Comparison of ENCODE assay signal across 1 mouse cellular context in the genomic region with DNA sequence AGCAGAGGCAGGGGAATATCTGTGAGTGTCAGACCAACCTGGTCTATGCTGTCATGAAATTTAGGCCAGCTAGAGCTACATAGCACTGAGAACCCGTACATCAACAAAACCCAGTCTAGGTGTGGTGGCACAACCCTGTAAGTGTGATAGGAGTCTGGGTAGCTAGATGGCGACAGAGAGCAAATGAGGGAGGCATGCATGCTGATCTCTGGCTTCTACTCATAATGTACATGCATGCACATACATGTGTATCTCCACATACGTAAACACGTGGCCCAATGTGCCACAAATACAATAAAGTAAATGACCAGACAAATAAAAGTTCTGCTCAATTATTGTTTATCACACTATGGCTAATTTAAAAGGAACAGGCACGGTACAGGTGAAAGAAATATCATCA.
TF ChIP-seq lines count a peak whose summit lies in the region.

No protein-coding gene starts in this region.

TF ChIP-seq in MEL, 35 proteins besides CTCF, POLR2A, EP300 and RAD21 (continued from another document):
- TF ChIP-seq ZNF384 (IDR thresholded peaks at IDR 0.05; ENCODE audit: low read depth, low read length): no peak; the same call in 1 of the 2 replicates
- no peak for TF ChIP-seq RCOR1 (IDR thresholded peaks at IDR 0.05; ENCODE audit: low read depth, low read length)
- TF ChIP-seq MAX (IDR thresholded peaks at IDR 0.05; ENCODE audit: low read length): peak; percentile 62
- no peak for TF ChIP-seq USF1 (IDR thresholded peaks at IDR 0.05; ENCODE audit: low read depth, low read length)
- no peak for TF ChIP-seq GABPA (IDR thresholded peaks at IDR 0.05; ENCODE audit: low read depth, low read length)
- no peak for TF ChIP-seq TBP (IDR thresholded peaks at IDR 0.05; ENCODE audit: low read depth, low read length)
- no peak for TF ChIP-seq ELF1 (IDR thresholded peaks at IDR 0.05; ENCODE audit: low read depth, low read length)
- TF ChIP-seq ZC3H11A (IDR thresholded peaks at IDR 0.05; ENCODE audit: low read depth, low read length): peak; percentile 43
- no peak for TF ChIP-seq ZKSCAN1 (IDR thresholded peaks at IDR 0.05; ENCODE audit: low read depth, low read length)
- TF ChIP-seq MXI1 (IDR thresholded peaks at IDR 0.05; ENCODE audit: low read depth, low read length): no peak; the same call in 1 of the 2 replicates
- TF ChIP-seq CHD2 (IDR thresholded peaks at IDR 0.05; ENCODE audit: low read length): no peak
- no peak for TF ChIP-seq UBTF (IDR thresholded peaks at IDR 0.05; ENCODE audit: borderline replicate concordance, insufficient read depth, low read depth, low read length)
- TF ChIP-seq NELFE (IDR thresholded peaks at IDR 0.05; ENCODE audit: low read depth, low read length): no peak
- TF ChIP-seq E2F4 (IDR thresholded peaks at IDR 0.05; ENCODE audit: borderline replicate concordance, low read depth, low read length): no peak
- TF ChIP-seq MYC (IDR thresholded peaks at IDR 0.05; ENCODE audit: low read depth, low read length): peak; percentile 76; the same call in 1 of the 2 replicates
- peak; percentile 74 for TF ChIP-seq SMC3 (IDR thresholded peaks at IDR 0.05; ENCODE audit: low read depth, low read length)
- no peak for TF ChIP-seq NRF1 (IDR thresholded peaks at IDR 0.05; ENCODE audit: insufficient read depth, low read depth, low read length, poor library complexity, severe bottlenecking)
- no peak for TF ChIP-seq USF2 (IDR thresholded peaks at IDR 0.05; ENCODE audit: borderline replicate concordance in 1 of 2, insufficient read depth in 1 of 2, low read depth in 1 of 2, low read length in 2 of 2)
TF ChIP-seq in MEL: peak in this region for 4.
